Mouse (Mus musculus): ENCODE results near the gene Nt5dc2. TPM values are rescaled to one million over a fixed set of nuclear protein-coding genes. Genes with fewer than 3 reads are reported as not detected.
A peak's percentile ranks its signal among the peaks of the same experiment; 100 is the strongest.

Nt5dc2 gene
- polyA plus RNA-seq, 1 experiment from 2014 or later = 162 TPM

DNA sequence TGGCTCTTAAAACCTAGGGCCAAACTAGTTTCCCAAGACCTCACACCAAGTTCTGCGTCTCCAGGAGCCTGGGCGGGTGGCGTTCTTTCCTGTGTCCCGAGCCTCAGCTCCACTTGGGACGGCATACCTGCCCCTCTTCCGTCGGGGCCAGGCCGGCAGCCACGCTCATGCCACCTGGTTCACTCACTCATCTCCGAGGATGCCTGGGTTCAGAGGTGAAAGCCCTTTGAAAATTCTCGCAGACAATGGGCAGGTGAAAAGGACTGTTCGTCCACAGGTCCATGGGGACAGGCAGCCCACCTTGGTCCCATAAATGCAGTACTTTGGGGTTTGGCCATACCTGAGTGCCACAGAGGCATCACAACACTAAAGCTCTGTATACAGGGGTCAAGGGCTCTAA lies 53.3 kb downstream of the Nt5dc2 start:
- Histone ChIP-seq H3K9me3 (ENCODE audit: low read length) (no peaks in the 10 kb centered on the region), H3K27ac (ENCODE audit: low read length) (no peak overlapping the region), H3K4me3 (ENCODE audit: low read depth, low read length) (no peak overlapping the region), H3K36me3 (ENCODE audit: insufficient read depth, low read length) (peaks cover 64% of the 10 kb centered on the region), H3K4me2 (replicated peaks; ENCODE audit: low read depth, low read length) (no peak overlapping the region), H3K4me1 (ENCODE audit: insufficient read depth, low read depth, low read length) (peaks cover 8% of the 10 kb centered on the region; the same call in 1 of the 2 replicates), H3K9ac (replicated peaks; ENCODE audit: low read depth) (no peak overlapping the region), H3K27me3 (replicated peaks; ENCODE audit: insufficient read depth, low read length) (no peaks in the 10 kb centered on the region)
- DNase-seq (ENCODE audit: low spot score) (no peak), ATAC-seq (no peak)
- WGBS = 83% methylated on average over 12 of the region's 12 CpGs
- TF ChIP-seq CTCF (IDR thresholded peaks at IDR 0.05) (no peak), EP300 (IDR thresholded peaks at IDR 0.05) (no peak)

DNA sequence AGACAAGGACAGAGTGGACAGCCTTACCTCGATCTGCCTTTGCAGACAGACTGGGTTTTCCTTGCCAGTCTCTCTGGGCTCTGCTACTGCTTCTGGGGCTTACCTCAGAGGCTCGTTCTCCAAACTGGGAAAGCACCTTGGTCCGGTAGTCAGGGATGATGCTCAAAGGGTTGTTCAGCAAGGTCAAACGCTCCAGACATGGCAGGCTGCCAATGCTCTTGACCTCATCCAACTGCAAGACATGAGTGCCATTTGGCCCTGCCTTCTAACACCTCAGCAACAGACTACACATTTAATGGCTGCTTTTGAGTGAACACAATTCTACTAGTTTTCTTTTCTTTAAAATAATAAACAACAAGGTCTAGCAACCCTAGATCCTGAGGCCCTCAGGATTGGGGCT lies 55.8 kb downstream of the Nt5dc2 start:
- peak; percentile 68 for DNase-seq (ENCODE audit: low spot score)
- Histone ChIP-seq H3K4me2 (replicated peaks; ENCODE audit: low read depth, low read length) (no peak overlapping the region), H3K36me3 (ENCODE audit: insufficient read depth, low read length) (peaks cover 70% of the 10 kb centered on the region), H3K4me3 (ENCODE audit: low read depth, low read length) (no peak overlapping the region), H3K9ac (replicated peaks; ENCODE audit: low read depth) (no peak overlapping the region), H3K27me3 (replicated peaks; ENCODE audit: insufficient read depth, low read length) (no peaks in the 10 kb centered on the region), H3K27ac (ENCODE audit: low read length) (no peak overlapping the region), H3K4me1 (ENCODE audit: insufficient read depth, low read depth, low read length) (peaks cover 13% of the 10 kb centered on the region; the same call in 1 of the 2 replicates), H3K9me3 (ENCODE audit: low read length) (no peaks in the 10 kb centered on the region)
- ATAC-seq = no peak
- WGBS = 29% methylated on average over 4 of the region's 4 CpGs
- TF ChIP-seq CTCF (IDR thresholded peaks at IDR 0.05) (no peak), EP300 (IDR thresholded peaks at IDR 0.05) (no peak)

Other genes with a start within 250 kb of the Nt5dc2 start
- 6.7 and 7.9 TPM in 2 replicates for gene Itih4, start 244.6 kb upstream of the Nt5dc2 start, polyA plus RNA-seq (2015; fragmentation: Nextera tagmentation; extraction: Ambion mirVana)
- 2.2 and 2.5 TPM in 2 replicates for gene Itih3, start 207.3 kb upstream of the Nt5dc2 start, polyA plus RNA-seq (2015; fragmentation: Nextera tagmentation; extraction: Ambion mirVana)
- 0.81 and 1.1 TPM in 2 replicates for gene Itih1, start 187.8 kb upstream of the Nt5dc2 start, polyA plus RNA-seq (2015; fragmentation: Nextera tagmentation; extraction: Ambion mirVana)
- gene Nek4, start 179.7 kb upstream of the Nt5dc2 start, polyA plus RNA-seq (2015; fragmentation: Nextera tagmentation; extraction: Ambion mirVana) = 4.7 and 4.9 TPM in 2 replicates
- 42.4 and 48.9 TPM in 2 replicates for gene Glt8d1, start 129.7 kb upstream of the Nt5dc2 start, polyA plus RNA-seq (2015; fragmentation: Nextera tagmentation; extraction: Ambion mirVana)
- 467 and 493 TPM in 2 replicates for gene Spcs1, start 129.4 kb upstream of the Nt5dc2 start, polyA plus RNA-seq (2015; fragmentation: Nextera tagmentation; extraction: Ambion mirVana)
- 59.8 and 73.1 TPM in 2 replicates for gene Pbrm1, start 111.9 kb upstream of the Nt5dc2 start, polyA plus RNA-seq (2015; fragmentation: Nextera tagmentation; extraction: Ambion mirVana)
- 29.5 and 31.9 TPM in 2 replicates for gene Gnl3, start 111.9 kb upstream of the Nt5dc2 start, polyA plus RNA-seq (2015; fragmentation: Nextera tagmentation; extraction: Ambion mirVana)
- gene Smim4, start 2.1 kb upstream of the Nt5dc2 start, polyA plus RNA-seq (2015; fragmentation: Nextera tagmentation; extraction: Ambion mirVana) = 109 and 118 TPM in 2 replicates
- gene Stab1, start 37.6 kb downstream of the Nt5dc2 start, polyA plus RNA-seq (2015; fragmentation: Nextera tagmentation; extraction: Ambion mirVana) = 32.4 and 34.2 TPM in 2 replicates
- 77.2 and 87.2 TPM in 2 replicates for gene Tnnc1, start 77.3 kb downstream of the Nt5dc2 start, polyA plus RNA-seq (2015; fragmentation: Nextera tagmentation; extraction: Ambion mirVana)
- gene Nisch, start 85.9 kb downstream of the Nt5dc2 start, polyA plus RNA-seq (2015; fragmentation: Nextera tagmentation; extraction: Ambion mirVana) = 196 and 224 TPM in 2 replicates
- gene Sema3g, start 86.8 kb downstream of the Nt5dc2 start, polyA plus RNA-seq (2015; fragmentation: Nextera tagmentation; extraction: Ambion mirVana) = 4.7 and 5.7 TPM in 2 replicates
- 17.7 and 18.8 TPM in 2 replicates for gene Phf7, start 120.3 kb downstream of the Nt5dc2 start, polyA plus RNA-seq (2015; fragmentation: Nextera tagmentation; extraction: Ambion mirVana)
- 38.1 and 38.7 TPM in 2 replicates for gene Bap1, start 120.4 kb downstream of the Nt5dc2 start, polyA plus RNA-seq (2015; fragmentation: Nextera tagmentation; extraction: Ambion mirVana)
- gene Dnah1, start 192.8 kb downstream of the Nt5dc2 start, polyA plus RNA-seq (2015; fragmentation: Nextera tagmentation; extraction: Ambion mirVana) = 0.53 and 0.67 TPM in 2 replicates
- 23.1 and 25.1 TPM in 2 replicates for gene Capn7, start 205.6 kb downstream of the Nt5dc2 start, polyA plus RNA-seq (2015; fragmentation: Nextera tagmentation; extraction: Ambion mirVana)

Measured in lung, postnatal 0 days (tissue).